In the genomic region with DNA sequence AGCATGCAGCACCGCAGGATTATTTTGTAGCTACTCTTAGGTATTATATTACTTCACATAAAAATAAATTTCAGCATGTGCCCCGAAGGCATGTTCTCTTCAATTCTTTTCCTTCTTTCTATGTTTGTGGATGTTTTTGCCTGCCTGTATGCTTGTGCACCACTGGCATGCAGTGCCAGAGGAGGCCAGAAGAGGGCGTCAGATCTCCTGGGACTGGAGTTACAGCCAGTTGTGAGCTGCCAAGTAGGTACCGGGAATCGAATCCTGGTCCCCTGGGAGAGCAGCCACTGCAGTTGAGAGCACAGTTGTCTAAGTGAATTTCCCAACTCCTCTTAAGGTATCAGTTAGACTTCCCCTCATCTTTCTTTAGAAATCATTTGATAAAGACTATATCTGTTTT, we compare ENCODE assay signal across 9 mouse cellular contexts. TPM values are rescaled to one million over a fixed set of nuclear protein-coding genes. Genes with fewer than 3 reads are reported as not detected.
DNase-seq lines count a peak whose midpoint lies in the region; ATAC-seq and TF ChIP-seq lines count a peak whose summit lies in the region.
"Had no signal": no experiment of that assay in that cellular context is flagged by ENCODE, and none has a peak within 500 bp of the region (broad histone marks: within the 10 kb centered on the region; RNA-seq: fewer than 3 reads in every experiment).

No protein-coding gene starts in this region.

- peak overlapping the region; percentile 100; the same call in 1 of the 2 replicates for H3K27ac ChIP-seq in heart, embryonic 13.5 days (replicated peaks)
- H3K27ac ChIP-seq in liver, adult 2 months (replicated peaks; ENCODE audit: insufficient read depth, low read depth, low read length): no peak overlapping the region

- peak overlapping the region; percentile 76 for H3K4me2 ChIP-seq in heart, embryonic 13.5 days

- H3K4me3 ChIP-seq in heart, embryonic 13.5 days: no peak overlapping the region
- no peak overlapping the region for H3K4me3 ChIP-seq in liver, adult 2 months (ENCODE audit: insufficient read depth, low read depth, low read length)

- H3K9me3 ChIP-seq in heart, embryonic 13.5 days: 0 out of 2 replicates have a peak, but pooled peaks cover 5% of the 10 kb centered on the region

- intact Hi-C loops in heart, postnatal 25 days (cut with DNase I): no loop called here
- intact Hi-C loops in left cerebral cortex, postnatal 14 days (cut with DNase I): no loop called here

- TF ChIP-seq CTCF in liver, adult 2 months (IDR thresholded peaks at IDR 0.05; ENCODE audit: low read depth, low read length): peak; percentile 59

- WGBS in heart, embryonic 13.5 days: 92% methylated on average over 5 of the region's 5 CpGs
- WGBS in liver, adult 2 months: 91% methylated on average over 5 of the region's 5 CpGs

- H3K4me1 ChIP-seq in heart, embryonic 13.5 days: peaks cover 58% of the 10 kb centered on the region
- peaks cover 10% of the 10 kb centered on the region; the same call in 1 of the 2 replicates for H3K4me1 ChIP-seq in liver, adult 2 months (ENCODE audit: control insufficient read depth, insufficient read depth, low read length)

- no peak overlapping the region for H3K9ac ChIP-seq in heart, embryonic 13.5 days
- H3K9ac ChIP-seq in liver, adult 2 months (ENCODE audit: low read depth, low read length): no peak overlapping the region

- ATAC-seq in heart, embryonic 13.5 days (ENCODE audit: extremely low read depth, insufficient number of reproducible peaks, low FRiP score, low TSS enrichment): no peak

- H3K36me3 ChIP-seq in heart, embryonic 13.5 days: peaks cover 17% of the 10 kb centered on the region
- no peaks in the 10 kb centered on the region for H3K36me3 ChIP-seq in liver, adult 2 months (ENCODE audit: control insufficient read depth, insufficient read depth, low read length)

- H3K27me3 ChIP-seq in heart, embryonic 13.5 days (replicated peaks): no peaks in the 10 kb centered on the region
- H3K27me3 ChIP-seq in liver, adult 2 months (ENCODE audit: control insufficient read depth, insufficient read depth, low read length): no peaks in the 10 kb centered on the region

- DNase-seq in heart, postnatal 25 days (ENCODE audit: low spot score): no peak
- DNase-seq in A20 (ENCODE audit: low read depth, low spot score) (peak; percentile 45), NIH3T3 (ENCODE audit: low read depth) (peak; percentile 48)
- no peak for DNase-seq in liver, adult 2 months (ENCODE audit: extremely low read depth, low read depth, low spot score)
- DNase-seq in urinary bladder, postnatal 36 days (ENCODE audit: low spot score in 2 of 2): no peak
- DNase-seq in layer of hippocampus, postnatal 10 days (ENCODE audit: low spot score in 2 of 2): no peak
- DNase-seq in left cerebral cortex, postnatal 14 days (ENCODE audit: low spot score in 2 of 2): no peak
- DNase-seq: adrenal gland, postnatal 36 days had no signal

- TF ChIP-seq POLR2A in liver, adult 2 months (IDR thresholded peaks at IDR 0.05; ENCODE audit: extremely low read depth, insufficient read depth, low read length): no peak

- H3K79me2 ChIP-seq in liver, adult 2 months (ENCODE audit: control insufficient read depth, insufficient read depth, low read length): peaks cover 3% of the 10 kb centered on the region; the same call in 1 of the 2 replicates

RNA-seq across cellular contexts. Expression of gene Sec14l1, which starts 1.6 kb away (rescaled TPM):
- 44.5 and 45.3 TPM in 2 replicates for polyA plus RNA-seq in heart, embryonic 13.5 days (2015; fragmentation: Nextera tagmentation; extraction: Ambion mirVana)
- total RNA-seq in heart, postnatal 25 days (2021): 10 to 100 TPM; 71.7 to 74.1 TPM
- 4.6 and 6.0 TPM in 2 replicates for total RNA-seq in liver, adult 2 months (2014; rRNA removed)
- polyA plus RNA-seq in liver, adult 2 months (2012; rRNA removed): 6.7 and 8.2 TPM in 2 replicates
- total RNA-seq in layer of hippocampus, postnatal 10 days (2021): 100 to 1,000 TPM; 151 to 152 TPM
- 100 to 1,000 TPM; 172 to 175 TPM for total RNA-seq in left cerebral cortex, postnatal 14 days (2021)

Comparison
In these comparisons a context has a peak if more than half of its experiments do, and no peak if none do; other contexts are left out.
1. DNase-seq: peak in A20 (single experiment) and NIH3T3 (single experiment); none in heart, postnatal 25 days (single experiment), liver, adult 2 months (single experiment), urinary bladder, postnatal 36 days (0 of 2), layer of hippocampus, postnatal 10 days (0 of 2) and left cerebral cortex, postnatal 14 days (0 of 2).
2. RNA of gene Sec14l1, which starts 1.6 kb away (total RNA-seq): 172 to 175 TPM in left cerebral cortex, postnatal 14 days, 151 to 152 TPM in layer of hippocampus, postnatal 10 days and 71.7 to 74.1 TPM in heart, postnatal 25 days; 4.6 to 6.0 TPM in liver, adult 2 months; every median in the first group is over 10 times any median in the second.